Mouse (Mus musculus) gastrocnemius, postnatal 4 days (tissue): ENCODE measurements around the gene Arfgap2. TPM values are rescaled to one million over a fixed set of nuclear protein-coding genes. Genes with fewer than 3 reads are reported as not detected.

ENCODE experiments used
- DNase-seq, 2 experiments: peaks; one replicate each; pipeline ENCODE4 v3.0.0; 2021 to 2022; ENCODE audit warnings: low spot score in 2 of 2, mixed read lengths in 2 of 2
- total RNA-seq, 2 experiments: library from RNA; stranded (reverse); gene quantifications; 2 replicates each; pipeline ENCODE4 v1.2.3; 2021

Arfgap2 gene
- total RNA-seq, 2 experiments from 2014 or later = 86.1 to 95.9 TPM

- DNase-seq = no peak
Observed at GRCm38 (mm10) chr2:91302845-91303244, 38.1 kb downstream of the Arfgap2 start.

- DNase-seq = no peak
Observed at GRCm38 (mm10) chr2:91305926-91306325, 41.2 kb downstream of the Arfgap2 start.

GRCm38 (mm10) chr2:91306589-91306988 lies 41.8 kb downstream of the Arfgap2 start:
- DNase-seq = no peak

GRCm38 (mm10) chr2:91308680-91309079 lies 43.9 kb downstream of the Arfgap2 start:
- no peak for DNase-seq

- no peak for DNase-seq
Observed at GRCm38 (mm10) chr2:91309546-91309945, 44.8 kb downstream of the Arfgap2 start.

- no peak for DNase-seq
Observed at GRCm38 (mm10) chr2:91312578-91313311, 48.0 kb downstream of the Arfgap2 start.

GRCm38 (mm10) chr2:91314184-91314583 lies 49.4 kb downstream of the Arfgap2 start:
- no peak for DNase-seq

GRCm38 (mm10) chr2:91320559-91321529 lies 56.1 kb downstream of the Arfgap2 start:
- no peak for DNase-seq

- no peak for DNase-seq
Observed at GRCm38 (mm10) chr2:91321923-91322322, 57.1 kb downstream of the Arfgap2 start.

GRCm38 (mm10) chr2:91322490-91322889 lies 57.7 kb downstream of the Arfgap2 start:
- no peak for DNase-seq

- no peak for DNase-seq
Observed at GRCm38 (mm10) chr2:91324346-91324745, 59.6 kb downstream of the Arfgap2 start.

- DNase-seq = peak in 1 of 2 experiments; percentile 23
Observed at GRCm38 (mm10) chr2:91324761-91325421, 60.1 kb downstream of the Arfgap2 start.

Other genes with a start within 250 kb of the Arfgap2 start
- gene Rapsn, start 229.4 kb upstream of the Arfgap2 start, total RNA-seq = 10 to 100 TPM; 37.6 to 45.0 TPM
- 100 to 1,000 TPM; 337 to 338 TPM for gene Psmc3, start 211.0 kb upstream of the Arfgap2 start, total RNA-seq
- gene Slc39a13, start 194.6 kb upstream of the Arfgap2 start, total RNA-seq = 10 to 100 TPM; 40.9 to 44.9 TPM
- gene Spi1, start 182.6 kb upstream of the Arfgap2 start, total RNA-seq = 1 to 10 TPM; 5.4 to 6.6 TPM
- under 1 TPM; 0.22 to 0.31 TPM for gene Mybpc3, start 146.8 kb upstream of the Arfgap2 start, total RNA-seq
- 10 to 100 TPM in 1 of 2 experiments, 1 to 10 TPM in 1; 8.9 to 11.4 TPM for gene Madd, start 81.1 kb upstream of the Arfgap2 start, total RNA-seq
- gene Nr1h3, start 62.1 kb upstream of the Arfgap2 start, total RNA-seq = 1 to 10 TPM; 2.4 to 4.5 TPM
- 10 to 100 TPM; 19.5 to 21.8 TPM for gene Acp2, start 62.1 kb upstream of the Arfgap2 start, total RNA-seq
- gene Ddb2, start 28.0 kb upstream of the Arfgap2 start, total RNA-seq = 1 to 10 TPM; 6.8 to 9.5 TPM
- gene Pacsin3, start 9.0 kb upstream of the Arfgap2 start, total RNA-seq = 100 to 1,000 TPM; 297 to 321 TPM
- gene 1110051M20Rik, start 179.7 kb downstream of the Arfgap2 start, total RNA-seq = 10 to 100 TPM; 13.8 to 18.2 TPM
- 10 to 100 TPM; 33.8 to 34.7 TPM for gene Lrp4, start 192.5 kb downstream of the Arfgap2 start, total RNA-seq